Mouse (Mus musculus) bone marrow, adult 2 months (tissue): Measurements from ENCODE around the gene Lgals2.

Experiments used
- CTCF ChIP-seq: fragments of 200-500 bp; IDR thresholded peaks from 2 replicates; pipeline ENCODE4 v1.5.1; 2011; ENCODE audit warnings: low read length, control low read depth; ENCODE audit not compliant: control insufficient read depth, insufficient read depth
- POLR2A ChIP-seq: fragments of 200-500 bp; IDR thresholded peaks from 2 replicates; pipeline ENCODE4 v1.6.1; 2011; ENCODE audit warnings: low read depth, mild to moderate bottlenecking, control low read depth, low read length, borderline replicate concordance; ENCODE audit not compliant: control insufficient read depth

DNA sequence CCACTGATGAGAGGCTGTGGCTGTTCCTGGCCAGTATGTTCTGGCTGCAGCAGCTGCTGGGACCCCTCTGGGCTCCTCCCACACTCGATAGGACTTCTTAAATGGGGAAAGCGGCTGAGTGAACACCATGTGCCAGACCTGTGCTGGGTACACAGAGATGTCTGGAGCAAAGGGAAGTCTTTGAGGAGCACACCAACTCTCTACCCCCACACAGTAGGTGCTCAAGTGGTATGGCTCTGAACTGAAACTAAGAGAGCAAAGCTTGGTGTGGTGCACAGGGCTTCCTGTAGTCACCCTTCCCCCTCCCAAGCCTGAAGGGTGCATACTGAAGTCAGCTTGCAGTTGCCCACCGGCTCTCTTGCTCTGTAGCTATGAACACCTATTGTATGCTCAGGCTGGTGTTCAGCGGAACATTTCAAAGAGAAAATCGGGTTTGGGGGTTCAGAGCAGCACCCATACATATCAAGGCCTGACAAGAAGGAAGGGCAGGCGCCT is 43.2 kb upstream of the Lgals2 start:
- TF ChIP-seq CTCF (no peak), POLR2A (no peak)
